Mouse (Mus musculus) embryo, embryonic 9.5 days (tissue): ENCODE data around the gene Fer1l5.
A peak's percentile ranks its signal among the peaks of the same experiment; 100 is the strongest.

Source experiments
- DNase-seq: peaks from one replicate; pipeline ENCODE4 v3.0.0-alpha.2; 2017; ENCODE audit errors: extremely low spot score

Gene Fer1l5

GRCm38 (mm10) chr1:36429511-36429910 lies 57.4 kb downstream of the Fer1l5 start:
- no peak for DNase-seq

GRCm38 (mm10) chr1:36432999-36433398 lies 60.9 kb downstream of the Fer1l5 start:
- DNase-seq = no peak

- DNase-seq = no peak
Measured at GRCm38 (mm10) chr1:36433616-36434015, 61.5 kb downstream of the Fer1l5 start.

- DNase-seq = no peak
Measured at GRCm38 (mm10) chr1:36435071-36435470, 63.0 kb downstream of the Fer1l5 start.

- DNase-seq = no peak
Measured at GRCm38 (mm10) chr1:36436515-36436914, 64.4 kb downstream of the Fer1l5 start.

GRCm38 (mm10) chr1:36437223-36437622 lies 65.1 kb downstream of the Fer1l5 start:
- no peak for DNase-seq

- DNase-seq = no peak
Measured at GRCm38 (mm10) chr1:36441101-36441500, 69.0 kb downstream of the Fer1l5 start.

GRCm38 (mm10) chr1:36444471-36445464 lies 72.7 kb downstream of the Fer1l5 start, which contains the start of gene Lman2l:
Gene Lman2l (minus strand): TSS chr1:36445271.
- peak; percentile 96 for DNase-seq

GRCm38 (mm10) chr1:36445508-36445907 lies 73.4 kb downstream of the Fer1l5 start:
- DNase-seq = no peak

GRCm38 (mm10) chr1:36446106-36446824 lies 74.2 kb downstream of the Fer1l5 start:
- DNase-seq = no peak

GRCm38 (mm10) chr1:36446841-36447240 lies 74.8 kb downstream of the Fer1l5 start:
- DNase-seq = no peak

GRCm38 (mm10) chr1:36454055-36454815 lies 82.1 kb downstream of the Fer1l5 start:
- no peak for DNase-seq

- no peak for DNase-seq
Measured at GRCm38 (mm10) chr1:36457388-36458014, 85.4 kb downstream of the Fer1l5 start.

GRCm38 (mm10) chr1:36458169-36458568 lies 86.1 kb downstream of the Fer1l5 start:
- DNase-seq = no peak

- DNase-seq = no peak
Measured at GRCm38 (mm10) chr1:36461829-36462228, 89.7 kb downstream of the Fer1l5 start.

GRCm38 (mm10) chr1:36465641-36466160 lies 93.6 kb downstream of the Fer1l5 start:
- no peak for DNase-seq

- no peak for DNase-seq
Measured at GRCm38 (mm10) chr1:36467446-36467845, 95.4 kb downstream of the Fer1l5 start.

GRCm38 (mm10) chr1:36469811-36470444 lies 97.8 kb downstream of the Fer1l5 start:
- no peak for DNase-seq

GRCm38 (mm10) chr1:36471181-36472105 lies 99.4 kb downstream of the Fer1l5 start, which contains the start of gene Cnnm4:
Gene Cnnm4 (plus strand): TSS chr1:36471620.
- DNase-seq = peak; percentile 94
